Mouse (Mus musculus) thymus, postnatal 4 days (tissue): ENCODE results near the gene Map3k5.

Experiments
- DNase-seq: peaks from one replicate; pipeline ENCODE4 v3.0.0; 2021

Map3k5 gene

GRCm38 (mm10) chr10:20010018-20010417, 75.7 kb downstream of the Map3k5 start:
- no peak for DNase-seq

GRCm38 (mm10) chr10:20018406-20018805, 84.1 kb downstream of the Map3k5 start:
- DNase-seq = no peak

- no peak for DNase-seq
Observed at GRCm38 (mm10) chr10:20018806-20019205, 84.5 kb downstream of the Map3k5 start.

- no peak for DNase-seq
Observed at GRCm38 (mm10) chr10:20021256-20021655, 87.0 kb downstream of the Map3k5 start.

- no peak for DNase-seq
Observed at GRCm38 (mm10) chr10:20021670-20022468, 87.6 kb downstream of the Map3k5 start.

GRCm38 (mm10) chr10:20022608-20023340, 88.5 kb downstream of the Map3k5 start:
- DNase-seq = no peak

GRCm38 (mm10) chr10:20023524-20023923, 89.3 kb downstream of the Map3k5 start:
- DNase-seq = no peak

GRCm38 (mm10) chr10:20024891-20025290, 90.6 kb downstream of the Map3k5 start:
- DNase-seq = no peak

- no peak for DNase-seq
Observed at GRCm38 (mm10) chr10:20025781-20026520, 91.7 kb downstream of the Map3k5 start.

- DNase-seq = no peak
Observed at GRCm38 (mm10) chr10:20030703-20031102, 96.4 kb downstream of the Map3k5 start.

- no peak for DNase-seq
Observed at GRCm38 (mm10) chr10:20031936-20032335, 97.7 kb downstream of the Map3k5 start.

- DNase-seq = no peak
Observed at GRCm38 (mm10) chr10:20036375-20036774, 102.1 kb downstream of the Map3k5 start.

GRCm38 (mm10) chr10:20036846-20037245, 102.6 kb downstream of the Map3k5 start:
- DNase-seq = no peak

- DNase-seq = no peak
Observed at GRCm38 (mm10) chr10:20039531-20039930, 105.3 kb downstream of the Map3k5 start.

- DNase-seq = no peak
Observed at GRCm38 (mm10) chr10:20040116-20040515, 105.8 kb downstream of the Map3k5 start.

GRCm38 (mm10) chr10:20040677-20041076, 106.4 kb downstream of the Map3k5 start:
- DNase-seq = no peak

GRCm38 (mm10) chr10:20042081-20042480, 107.8 kb downstream of the Map3k5 start:
- DNase-seq = no peak

- no peak for DNase-seq
Observed at GRCm38 (mm10) chr10:20044051-20044450, 109.8 kb downstream of the Map3k5 start.

- DNase-seq = no peak
Observed at GRCm38 (mm10) chr10:20045733-20046495, 111.6 kb downstream of the Map3k5 start.

- no peak for DNase-seq
Observed at GRCm38 (mm10) chr10:20056859-20057644, 122.8 kb downstream of the Map3k5 start.

GRCm38 (mm10) chr10:20058031-20058430, 123.8 kb downstream of the Map3k5 start:
- DNase-seq = no peak

GRCm38 (mm10) chr10:20058841-20059240, 124.6 kb downstream of the Map3k5 start:
- DNase-seq = no peak
